Mouse (Mus musculus) activated CD4-positive, CD25-positive, alpha-beta regulatory T cell, adult 4 months (primary cell): ENCODE results near the gene Mcpt4. TPM values are rescaled to one million over a fixed set of nuclear protein-coding genes. Genes with fewer than 3 reads are reported as not detected.
"Not testable (repeated sequence)": the region's sequence is repeated elsewhere in the genome, so short reads cannot be mapped to it uniquely, and the experiment has no call there.

Experiments
- ATAC-seq: one replicate; pipeline ENCODE4 v1.8.0; 2017
- polyA plus RNA-seq, 2 experiments: library from polyadenylated mRNA; unstranded; fragments of 100-300 nt; shearing (Covaris generic); gene quantifications; one replicate each; pipeline ENCODE4 v1.2.1; 2017

Gene Mcpt4
- not detected for polyA plus RNA-seq

GRCm38 (mm10) chr14:56062213-56062612 lies at the start of gene Mcpt4:
TSS of gene Mcpt4 (minus strand) at chr14:56062313.
- ATAC-seq = not testable (repeated sequence)

DNA sequence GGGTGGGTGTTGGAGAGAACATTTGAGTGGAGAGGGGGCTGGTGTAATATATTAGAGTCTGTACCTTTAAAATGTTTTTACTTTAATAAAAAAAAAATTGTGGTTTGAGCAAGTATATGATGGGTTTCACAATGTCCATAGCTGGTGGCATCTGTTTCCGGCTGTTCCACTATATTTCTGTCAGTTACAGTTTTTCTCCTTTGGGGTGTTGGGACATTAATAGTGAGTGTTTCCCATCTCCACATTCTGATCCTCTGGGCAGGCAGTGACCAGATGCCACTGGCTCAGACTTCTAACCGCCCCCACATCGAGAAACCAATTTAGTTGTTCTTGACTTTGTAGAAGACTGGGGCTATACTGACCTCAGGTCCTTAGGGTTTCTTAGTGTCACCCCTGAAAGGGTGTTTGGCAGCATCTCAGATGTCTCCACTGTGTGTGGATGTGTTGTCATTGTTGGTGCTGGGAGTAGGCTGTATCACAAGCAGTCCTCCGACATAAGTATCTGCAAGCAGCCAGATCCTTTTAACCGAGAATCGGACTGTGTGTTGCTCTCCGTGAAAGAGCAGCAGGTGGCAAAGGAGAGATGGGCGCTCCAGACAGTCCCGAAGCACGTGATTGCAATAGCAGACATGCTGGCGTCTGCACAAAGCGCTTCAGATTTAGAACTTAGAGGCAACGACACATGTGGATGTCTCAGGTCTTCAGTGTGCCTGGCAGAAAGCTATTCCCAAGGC lies 43.5 kb upstream of the Mcpt4 start:
- no peak for ATAC-seq

DNA sequence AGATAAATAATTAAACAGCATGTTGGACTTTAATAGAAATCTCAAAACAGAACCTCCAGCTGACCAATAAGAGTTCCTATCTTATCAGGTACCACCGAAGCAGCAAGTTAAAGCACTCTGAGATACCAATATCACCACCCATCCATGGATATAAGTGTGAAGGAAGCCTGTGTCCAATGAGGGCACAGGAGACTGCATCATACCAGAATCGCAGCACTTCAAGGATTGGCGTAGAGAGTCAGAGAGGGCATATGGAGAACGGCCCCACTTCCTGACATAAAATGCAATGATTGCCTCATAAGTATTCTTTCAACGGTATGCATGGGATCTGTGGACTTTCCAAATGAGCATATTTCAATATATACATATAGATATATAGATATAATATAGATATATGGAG lies 42.9 kb upstream of the Mcpt4 start:
- ATAC-seq = no peak

DNA sequence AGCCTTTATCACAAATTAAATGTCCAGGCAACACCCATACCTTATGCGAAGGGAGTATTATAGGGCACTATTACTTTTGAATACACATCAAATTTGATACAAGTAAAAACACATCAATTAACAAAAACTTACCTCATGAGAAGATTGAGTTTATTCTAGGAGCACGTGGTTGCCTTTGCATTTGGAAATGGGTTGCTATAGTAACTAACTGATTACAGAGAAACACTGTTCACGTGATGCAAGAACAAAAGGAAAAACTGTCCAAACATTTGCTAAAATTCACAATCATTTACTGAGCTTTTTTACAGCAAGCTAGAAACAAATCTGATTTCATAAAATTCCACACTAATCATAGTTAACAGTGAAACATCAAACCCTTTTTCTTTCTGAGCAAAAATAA lies 41.3 kb upstream of the Mcpt4 start:
- ATAC-seq = no peak

GRCm38 (mm10) chr14:56102386-56102785 lies 40.3 kb upstream of the Mcpt4 start, which contains the start of gene Ctsg:
TSS of gene Ctsg (minus strand) at chr14:56102574.
- ATAC-seq = no peak

DNA sequence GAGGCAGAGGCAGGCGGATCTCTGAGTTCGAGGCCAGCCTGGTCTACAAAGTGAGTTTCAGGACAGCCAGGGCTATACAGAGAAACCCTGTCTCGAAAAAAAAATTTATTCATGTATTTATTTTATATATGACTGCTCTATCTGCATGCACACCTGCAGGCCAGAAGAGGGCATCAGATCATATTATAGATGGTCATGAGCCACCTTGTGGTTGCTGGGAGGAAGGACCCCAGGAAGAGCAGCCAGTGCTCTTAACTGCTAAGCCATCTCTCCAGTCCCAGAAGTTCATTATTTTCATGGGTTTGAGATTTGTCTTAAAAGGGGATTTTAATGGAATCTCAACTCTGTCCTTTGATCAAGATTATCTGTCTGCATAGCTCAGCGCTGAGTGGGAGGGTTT lies 36.8 kb upstream of the Mcpt4 start:
- ATAC-seq = no peak

GRCm38 (mm10) chr14:56097597-56097996 lies 35.5 kb upstream of the Mcpt4 start:
- ATAC-seq = no peak

- ATAC-seq = no peak
Measured at GRCm38 (mm10) chr14:56093353-56093752, 31.2 kb upstream of the Mcpt4 start.

DNA sequence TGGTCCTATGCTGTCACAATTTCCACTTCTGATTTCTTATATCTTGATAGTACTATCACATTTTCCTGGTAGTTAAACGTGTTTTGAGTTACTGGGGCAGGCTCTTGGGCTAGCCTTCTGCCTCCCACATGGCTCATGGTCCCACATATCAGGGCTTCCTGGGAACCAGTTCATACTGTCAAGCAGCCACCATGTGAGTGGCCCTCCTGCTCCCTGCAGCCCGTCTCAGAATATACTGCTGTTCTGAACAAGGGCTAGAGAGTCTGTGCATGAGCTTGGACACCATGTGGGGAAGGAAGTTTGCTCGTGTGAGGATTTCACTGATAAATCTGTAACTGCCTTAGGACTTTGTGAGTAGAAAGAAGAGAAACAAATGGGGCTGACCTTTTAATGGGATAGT lies 24.6 kb upstream of the Mcpt4 start:
- no peak for ATAC-seq

GRCm38 (mm10) chr14:56085167-56085566 lies 23.1 kb upstream of the Mcpt4 start, which contains the start of gene Mcpt8:
TSS of gene Mcpt8 (minus strand) at chr14:56085273.
- no peak for ATAC-seq

DNA sequence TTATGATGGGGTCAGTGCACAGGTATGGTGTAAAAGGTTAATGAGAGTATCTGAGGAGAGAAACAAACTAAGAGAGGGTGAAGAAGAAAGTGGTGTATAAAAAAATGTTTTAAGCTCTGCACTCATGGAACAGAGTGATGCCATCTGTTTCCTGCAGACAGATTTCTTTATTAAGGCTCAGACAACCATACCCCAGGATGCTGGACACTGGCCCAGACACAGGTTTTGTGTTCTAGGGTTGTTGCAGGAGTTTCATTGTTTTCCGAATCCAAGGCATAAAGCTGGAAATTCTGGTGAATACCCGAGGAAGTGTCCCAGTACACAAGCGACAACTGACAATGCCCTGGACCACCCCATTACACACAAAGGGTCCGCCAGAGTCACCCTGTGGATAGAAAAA lies 19.9 kb upstream of the Mcpt4 start:
- ATAC-seq = no peak

DNA sequence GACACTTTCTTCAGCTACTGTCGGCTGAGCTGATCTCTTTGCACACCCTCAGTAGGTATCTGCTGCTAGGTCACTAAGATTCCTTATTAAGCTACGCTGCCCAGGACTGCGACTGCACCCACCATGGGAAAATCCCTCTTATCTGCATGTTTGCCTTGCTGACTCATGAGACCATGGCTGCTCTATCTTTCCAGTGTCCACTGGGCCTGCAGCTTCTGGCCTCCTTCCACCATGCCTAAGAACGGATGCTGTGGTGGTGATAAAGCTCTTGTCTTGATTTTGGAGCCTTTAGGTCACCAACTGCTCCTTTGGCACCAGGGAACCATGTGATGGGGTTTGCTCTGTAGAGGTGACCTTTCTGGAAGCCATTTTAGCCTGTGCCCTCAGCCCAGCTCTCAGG lies 4.4 kb downstream of the Mcpt4 start:
- no peak for ATAC-seq

- ATAC-seq = no peak
Measured at GRCm38 (mm10) chr14:56055408-56055807, 6.7 kb downstream of the Mcpt4 start.

DNA sequence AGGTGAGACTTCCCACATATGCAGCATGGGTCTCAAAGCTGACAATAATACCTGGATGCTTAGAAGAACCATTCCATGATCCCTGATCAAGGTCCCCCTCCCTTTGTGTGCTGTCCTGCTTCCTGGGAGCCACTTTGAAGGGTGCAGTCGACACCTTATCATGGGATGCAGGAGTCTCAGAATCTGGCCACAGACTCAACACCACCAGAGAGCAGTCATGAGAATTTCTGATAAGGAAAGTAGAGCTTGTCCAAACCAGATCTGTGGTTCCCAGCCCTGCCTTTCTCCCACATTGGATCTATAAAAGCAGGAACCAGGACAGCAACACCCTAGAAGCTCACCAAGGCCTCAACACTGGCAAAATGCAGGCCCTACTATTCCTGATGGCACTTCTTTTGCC lies 20.3 kb downstream of the Mcpt4 start, which contains the start of gene Mcpt2:
Mcpt2 (plus strand) TSS at position 250 of the 400 bp plus-strand sequence.
- ATAC-seq = not testable (repeated sequence)

- ATAC-seq = no peak
Measured at GRCm38 (mm10) chr14:56034433-56034832, 27.7 kb downstream of the Mcpt4 start.

- not testable (repeated sequence) for ATAC-seq
Measured at GRCm38 (mm10) chr14:56030395-56030794, 31.7 kb downstream of the Mcpt4 start, which contains the start of gene Mcpt9. TSS of gene Mcpt9 (minus strand) at chr14:56030495.

DNA sequence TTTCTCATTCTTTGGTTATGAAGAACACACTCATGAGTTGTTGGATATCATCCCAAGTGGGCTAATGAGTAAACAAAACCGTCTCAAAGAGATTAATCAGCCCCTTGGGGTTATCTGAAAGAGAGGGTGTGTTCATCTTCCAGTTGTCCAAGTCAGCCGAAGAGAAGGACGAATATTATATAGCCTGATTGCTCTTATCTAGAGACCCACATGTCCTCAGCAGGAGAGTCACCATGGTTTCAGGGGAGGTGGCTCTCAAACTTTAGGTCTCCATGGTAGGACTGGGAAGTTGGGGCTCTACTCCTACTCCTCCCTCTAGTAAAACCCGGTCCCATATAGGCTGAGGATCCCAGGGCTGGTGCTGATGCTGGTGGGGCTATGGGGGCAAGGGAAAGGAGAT lies 40.8 kb downstream of the Mcpt4 start:
- ATAC-seq = not testable (repeated sequence)

GRCm38 (mm10) chr14:56019446-56019845 lies 42.7 kb downstream of the Mcpt4 start:
- ATAC-seq = no peak

- not testable (repeated sequence) for ATAC-seq
Measured at GRCm38 (mm10) chr14:56017671-56018070, 44.4 kb downstream of the Mcpt4 start, which contains the start of gene Mcpt1. TSS of gene Mcpt1 (plus strand) at chr14:56017971.

GRCm38 (mm10) chr14:56013924-56014323 lies 48.2 kb downstream of the Mcpt4 start:
- no peak for ATAC-seq

DNA sequence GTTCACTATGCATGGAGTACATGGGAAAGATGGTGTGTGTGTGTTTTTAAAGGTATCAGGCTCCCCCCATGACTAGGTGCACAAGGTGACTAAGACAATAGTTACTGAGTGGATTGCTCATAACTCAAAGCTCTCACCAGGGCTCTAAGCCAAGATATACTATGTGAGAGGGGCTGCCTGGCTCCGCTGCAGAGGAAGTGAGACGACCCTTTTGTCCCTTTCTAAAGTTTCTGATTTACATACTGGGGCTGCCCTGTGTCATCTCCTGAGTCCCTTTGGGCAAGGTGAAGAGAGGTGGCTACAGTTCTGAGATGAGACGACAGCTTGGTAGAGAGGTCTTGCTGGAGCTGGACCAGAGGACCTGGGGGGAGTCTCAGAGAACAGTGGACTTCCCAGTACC lies 49.0 kb downstream of the Mcpt4 start:
- no peak for ATAC-seq
